Mouse (Mus musculus): ENCODE data around the gene Nhlh1.

DNA sequence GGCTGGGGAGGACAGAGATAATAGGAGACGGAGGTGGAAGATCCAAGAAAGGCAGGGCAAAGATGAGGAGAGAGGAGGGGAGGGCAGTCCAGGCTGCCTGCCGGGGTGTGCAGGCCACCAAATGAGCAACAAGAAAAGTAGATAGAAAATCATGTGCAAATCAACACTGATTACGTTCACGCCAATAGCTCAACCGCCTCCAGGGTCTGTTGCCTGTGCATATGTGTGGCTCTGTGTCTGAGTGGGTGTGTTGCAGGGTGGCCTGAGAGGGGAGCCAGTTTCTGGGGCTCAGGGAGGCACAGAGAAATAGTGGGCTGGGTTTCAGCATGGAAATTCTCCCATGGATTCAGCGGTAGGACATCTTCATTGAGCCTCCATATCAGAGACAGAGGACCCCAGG is 948 bp upstream of the Nhlh1 start:
- no peak for TF ChIP-seq POLR2A (IDR thresholded peaks at IDR 0.05; ENCODE audit: borderline replicate concordance, extremely low read depth, low read depth, low read length)
- no peak for TF ChIP-seq CTCF (IDR thresholded peaks at IDR 0.05; ENCODE audit: insufficient read depth, low read length)
